Mouse (Mus musculus): ENCODE measurements around the gene Ifi205. TPM values are rescaled to one million over a fixed set of nuclear protein-coding genes. Genes with fewer than 3 reads are reported as not detected.

The Ifi205 gene
- not detected in 2 replicates for polyA plus RNA-seq (2021; fragmentation: Nextera tagmentation)
- long read RNA-seq, experiment 1: 0 reads
- long read RNA-seq, experiment 2: 0 reads

DNA sequence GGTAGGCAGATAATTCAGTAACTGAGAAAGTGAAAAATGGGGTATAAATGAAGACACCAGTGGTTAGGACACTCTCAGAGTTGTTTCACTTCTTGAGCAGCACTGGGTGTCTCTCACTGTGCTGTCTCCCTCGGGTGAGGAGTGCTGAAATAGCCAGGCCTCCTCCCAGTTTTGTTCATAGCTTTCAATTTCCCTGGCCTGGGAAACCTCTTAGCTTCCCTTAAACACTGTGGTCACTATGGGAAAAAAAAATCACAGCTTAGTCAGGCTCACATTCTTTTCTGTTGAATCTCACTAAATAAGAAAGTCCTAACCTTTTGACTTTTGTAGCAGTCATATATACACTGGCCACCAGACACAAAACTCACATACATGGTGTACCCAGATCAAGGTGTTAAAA, at the start of gene Ifi205:
Gene Ifi205, minus strand, starts transcription at position 113 of the 400 bp plus-strand sequence.

DNA sequence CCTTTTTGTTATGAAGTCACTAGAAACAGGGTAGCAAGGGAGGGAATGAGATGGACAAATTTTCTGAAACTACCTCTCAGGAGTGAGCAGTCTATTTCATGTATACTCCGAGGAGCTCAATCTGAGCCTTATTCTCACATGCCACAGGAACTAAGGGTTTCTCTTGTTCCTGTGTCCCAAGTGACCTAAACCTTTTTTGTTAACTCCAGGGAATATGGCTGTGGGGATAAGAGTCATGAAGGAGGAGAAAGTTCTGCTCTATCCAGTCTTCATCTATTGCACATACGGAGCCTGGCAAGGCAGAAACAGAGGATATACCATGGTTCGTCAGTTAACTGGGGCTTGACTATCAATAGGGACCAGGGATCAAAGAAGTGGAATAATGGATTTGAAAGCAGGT, 34.7 kb upstream of the Ifi205 start, which contains the start of gene Olfr430:
Gene Olfr430, plus strand, starts transcription at position 301 of the 400 bp plus-strand sequence.

DNA sequence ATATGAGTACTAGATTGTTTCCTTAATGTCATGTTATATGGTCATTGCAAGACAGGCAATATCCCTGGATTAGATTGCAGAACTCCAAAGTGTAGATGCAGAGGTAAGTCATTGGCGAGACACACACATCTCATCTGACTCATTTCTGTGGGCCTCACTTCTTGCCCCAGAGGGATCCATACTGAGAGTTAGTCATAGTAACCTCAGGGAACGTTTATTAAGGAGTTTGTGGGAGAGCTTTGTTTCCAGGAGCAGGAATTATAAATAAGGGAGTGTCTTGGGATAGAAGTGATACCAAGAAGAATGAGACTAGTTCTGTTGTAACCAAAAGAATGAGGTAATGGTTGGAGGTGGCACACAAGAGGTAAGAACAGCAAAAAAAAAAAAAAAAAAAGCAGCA, 17.3 kb upstream of the Ifi205 start, which contains the start of gene Olfr432:
Gene Olfr432, plus strand, starts transcription at position 313 of the 400 bp plus-strand sequence.

GRCm38 (mm10) chr1:174040523-174041177, 9.0 kb upstream of the Ifi205 start, which contains the start of gene Olfr433:
Gene Olfr433 (plus strand): TSS chr1:174040705.

GRCm38 (mm10) chr1:173982694-173983305, 48.8 kb downstream of the Ifi205 start, which contains the start of gene Ifi202b:
Gene Ifi202b (minus strand): TSS chr1:173982744.

Other genes with a start within 250 kb of the Ifi205 start
- gene Ifi211, start 118.8 kb downstream of the Ifi205 start, polyA plus RNA-seq (2021; fragmentation: Nextera tagmentation): 0.14 TPM in 1 of 2 replicates, not detected in the other
- 1.7 and 1.8 TPM in 2 replicates for gene Mndal, start 89.3 kb downstream of the Ifi205 start, polyA plus RNA-seq (2021; fragmentation: Nextera tagmentation)
- 0.74 and 0.90 TPM in 2 replicates for gene Ifi203, start 89.1 kb downstream of the Ifi205 start, polyA plus RNA-seq (2021; fragmentation: Nextera tagmentation)
- gene Ifi202b, start 49.1 kb downstream of the Ifi205 start, polyA plus RNA-seq (2021; fragmentation: Nextera tagmentation): 0.10 TPM in 1 of 2 replicates, not detected in the other
- gene Olfr433, start 8.9 kb upstream of the Ifi205 start, polyA plus RNA-seq (2021; fragmentation: Nextera tagmentation): not detected in 2 replicates
- gene Olfr432, start 17.4 kb upstream of the Ifi205 start, polyA plus RNA-seq (2021; fragmentation: Nextera tagmentation): not detected in 2 replicates
- not detected in 2 replicates for gene Olfr430, start 34.8 kb upstream of the Ifi205 start, polyA plus RNA-seq (2021; fragmentation: Nextera tagmentation)
- gene Olfr429, start 52.5 kb upstream of the Ifi205 start, polyA plus RNA-seq (2021; fragmentation: Nextera tagmentation): not detected in 2 replicates
- not detected in 2 replicates for gene Olfr427, start 65.1 kb upstream of the Ifi205 start, polyA plus RNA-seq (2021; fragmentation: Nextera tagmentation)
- gene Olfr231, start 89.4 kb upstream of the Ifi205 start, polyA plus RNA-seq (2021; fragmentation: Nextera tagmentation): not detected in 2 replicates
- not detected in 2 replicates for gene Olfr424, start 99.7 kb upstream of the Ifi205 start, polyA plus RNA-seq (2021; fragmentation: Nextera tagmentation)
- gene Olfr420, start 123.8 kb upstream of the Ifi205 start, polyA plus RNA-seq (2021; fragmentation: Nextera tagmentation): not detected in 2 replicates
- gene Spta1, start 141.0 kb upstream of the Ifi205 start, polyA plus RNA-seq (2021; fragmentation: Nextera tagmentation): not detected in 2 replicates
- gene Olfr419, start 220.3 kb upstream of the Ifi205 start, polyA plus RNA-seq (2021; fragmentation: Nextera tagmentation): not detected in 2 replicates

Measured in layer of hippocampus, adult 6 months (tissue).